Mouse (Mus musculus): ENCODE results near the gene Tspan15. TPM values are rescaled to one million over a fixed set of nuclear protein-coding genes. Genes with fewer than 3 reads are reported as not detected.

The Tspan15 gene
- 61.8 and 62.5 TPM in 2 replicates for polyA plus RNA-seq (2012; rRNA removed; ENCODE audit: low replicate concordance)

DNA sequence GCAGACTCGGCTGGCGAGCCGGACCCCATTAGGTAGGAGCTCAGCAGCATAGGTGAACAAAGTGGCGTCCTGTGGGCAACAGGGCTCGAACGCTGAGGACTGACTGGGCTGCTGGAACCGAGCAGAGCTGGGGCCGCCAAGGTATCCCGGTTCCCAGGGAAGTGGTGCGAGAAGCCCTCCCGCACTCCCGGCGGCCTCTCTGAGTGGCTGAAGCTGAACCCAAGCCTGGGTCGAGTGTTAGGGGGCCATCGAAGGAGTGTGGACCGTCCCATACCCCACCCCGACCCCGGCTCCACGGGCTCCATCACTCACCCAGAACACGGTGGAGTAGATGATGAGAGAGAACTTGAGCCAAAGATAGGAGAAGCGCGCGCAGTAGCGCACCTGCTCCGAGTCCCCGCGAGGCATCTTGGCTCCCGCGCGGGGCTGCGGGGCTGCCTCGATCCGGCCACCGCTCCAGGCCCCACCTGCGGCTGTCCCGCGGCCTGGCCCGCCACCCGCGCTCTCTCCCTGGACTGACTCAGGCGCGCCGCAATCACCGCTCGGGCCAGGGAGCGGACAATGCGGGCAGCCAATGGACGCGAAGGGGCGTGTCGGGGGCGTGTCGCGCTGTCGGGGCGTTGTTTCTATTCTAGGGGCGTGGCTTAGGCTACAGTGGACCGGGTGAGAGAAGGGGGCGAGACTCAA lies at the start of gene Tspan15:
TSS of gene Tspan15 (minus strand) at position 544 of the 687 bp plus-strand sequence.

DNA sequence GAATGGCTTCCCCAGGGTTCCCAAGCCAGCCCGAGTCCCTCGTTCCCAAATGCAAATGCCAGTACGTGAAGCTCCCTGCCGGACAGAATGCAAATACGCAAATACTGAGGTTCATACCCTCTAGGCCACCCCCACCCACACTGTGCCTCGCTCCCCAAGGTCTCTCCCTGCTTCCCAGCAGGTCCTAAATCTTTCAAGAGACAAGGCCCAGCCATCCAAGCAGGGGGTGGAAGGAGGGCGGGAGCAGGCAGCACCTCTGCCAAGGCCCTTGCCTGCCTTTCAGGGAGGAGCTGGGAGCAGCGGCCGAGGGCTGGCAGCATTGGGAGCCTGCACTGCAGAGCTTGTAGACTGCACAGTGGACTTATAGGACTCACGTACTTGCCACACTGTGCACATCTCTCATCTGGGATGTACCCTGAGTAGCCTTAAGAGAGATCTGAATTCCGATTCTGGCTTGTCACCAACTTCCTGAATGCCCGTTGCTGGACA lies 21.0 kb upstream of the Tspan15 start, which contains the start of gene Tacr2:
TSS of gene Tacr2 (plus strand) at position 439 of the 489 bp plus-strand sequence.

DNA sequence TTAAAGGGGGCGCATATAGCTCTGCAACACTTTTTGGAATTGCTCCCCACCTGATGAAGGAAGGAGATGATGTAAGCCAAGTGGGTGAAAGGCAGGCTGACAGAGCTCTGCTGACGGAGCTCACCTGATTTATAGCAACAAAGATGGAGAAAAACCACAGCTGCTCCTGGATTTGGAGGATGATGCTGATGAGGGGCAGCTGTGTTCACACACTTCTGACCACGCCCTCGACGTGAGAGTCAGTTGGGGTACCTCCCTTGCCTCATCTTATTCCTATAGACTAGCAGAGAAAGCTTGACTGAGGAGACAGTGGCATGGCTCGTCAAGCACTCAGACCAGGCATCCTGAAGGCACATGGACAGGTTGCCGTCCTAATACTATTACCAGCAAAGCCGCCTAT lies 87.2 kb downstream of the Tspan15 start, which contains the start of gene Fam241b:
TSS of gene Fam241b (minus strand) at position 101 of the 400 bp plus-strand sequence.

Other genes with a start within 250 kb of the Tspan15 start
- gene Neurog3, start 98.2 kb downstream of the Tspan15 start, polyA plus RNA-seq (2012; rRNA removed; ENCODE audit: low replicate concordance): not detected in 2 replicates
- gene Fam241b, start 87.3 kb downstream of the Tspan15 start, polyA plus RNA-seq (2012; rRNA removed; ENCODE audit: low replicate concordance): 3.3 TPM in 2 replicates
- gene Tacr2, start 21.2 kb upstream of the Tspan15 start, polyA plus RNA-seq (2012; rRNA removed; ENCODE audit: low replicate concordance): 0.34 TPM in 1 of 2 replicates, not detected in the other
- 24.7 and 40.6 TPM in 2 replicates for gene Hk1, start 148.7 kb upstream of the Tspan15 start, polyA plus RNA-seq (2012; rRNA removed; ENCODE audit: low replicate concordance)
- not detected in 2 replicates for gene Hkdc1, start 191.2 kb upstream of the Tspan15 start, polyA plus RNA-seq (2012; rRNA removed; ENCODE audit: low replicate concordance)
- gene 4930507D05Rik, start 218.2 kb upstream of the Tspan15 start, polyA plus RNA-seq (2012; rRNA removed; ENCODE audit: low replicate concordance): 0.07 and 0.18 TPM in 2 replicates
- gene Supv3l1, start 218.5 kb upstream of the Tspan15 start, polyA plus RNA-seq (2012; rRNA removed; ENCODE audit: low replicate concordance): 13.0 and 20.2 TPM in 2 replicates

Measured in mammary gland, adult 2 months (tissue).